ENCODE assay signal across 29 mouse cellular contexts in genomic region chr3:122210434-122210833, GRCm38 (mm10). TPM values are rescaled to one million over a fixed set of nuclear protein-coding genes. Genes with fewer than 3 reads are reported as not detected.
DNase-seq lines count a peak whose midpoint lies in the region; ATAC-seq and TF ChIP-seq lines count a peak whose summit lies in the region.
"Had no signal": no experiment of that assay in that cellular context is flagged by ENCODE, and none has a peak within 500 bp of the region (broad histone marks: within the 10 kb centered on the region; RNA-seq: fewer than 3 reads in every experiment).

No protein-coding gene starts in this region.

- H3K4me1 ChIP-seq in kidney, postnatal 0 days (replicated peaks; ENCODE audit: insufficient read depth, low read length): 0 out of 2 replicates have a peak, but pooled peaks cover 4% of the 10 kb centered on the region
- 0 out of 2 replicates have a peak, but pooled peaks cover 3% of the 10 kb centered on the region for H3K4me1 ChIP-seq in stomach, embryonic 14.5 days (ENCODE audit: control insufficient read depth, insufficient read depth, low read length)
- peaks cover 3% of the 10 kb centered on the region for H3K4me1 ChIP-seq in stomach, postnatal 0 days (replicated peaks; ENCODE audit: control insufficient read depth, insufficient read depth)
- H3K4me1 ChIP-seq: forebrain, embryonic 12.5 days; hindbrain, embryonic 12.5 days; limb, embryonic 15.5 days had no signal

- ATAC-seq in kidney, postnatal 0 days (replicated peaks; ENCODE audit: low FRiP score, low read depth): no peak
- no peak for ATAC-seq in stomach, embryonic 14.5 days (ENCODE audit: insufficient number of reproducible peaks, insufficient read depth, low FRiP score, low read depth)
- no peak for ATAC-seq in stomach, postnatal 0 days (ENCODE audit: low FRiP score, low TSS enrichment)
- ATAC-seq: hindbrain, postnatal 0 days; intestine, embryonic 15.5 days; midbrain, embryonic 16.5 days; Patski had no signal

- no peak overlapping the region for H3K4me3 ChIP-seq in kidney, postnatal 0 days (replicated peaks; ENCODE audit: low read depth, low read length)
- H3K4me3 ChIP-seq in stomach, embryonic 14.5 days (ENCODE audit: low read depth, low read length): no peak overlapping the region
- no peak overlapping the region for H3K4me3 ChIP-seq in stomach, postnatal 0 days (ENCODE audit: low read depth, low read length)
- H3K4me3 ChIP-seq: embryonic facial prominence, embryonic 15.5 days; forebrain, embryonic 12.5 days; heart, embryonic 15.5 days; hindbrain, embryonic 12.5 days; intestine, embryonic 15.5 days; kidney, embryonic 15.5 days; limb, embryonic 10.5 days; limb, embryonic 15.5 days had no signal

- peak overlapping the region; percentile 48 for H3K27ac ChIP-seq in kidney, postnatal 0 days
- 0 out of 2 replicates have a peak overlapping the region, but pooled peaks have one; percentile 15 for H3K27ac ChIP-seq in stomach, embryonic 14.5 days (ENCODE audit: low read length)
- H3K27ac ChIP-seq in stomach, postnatal 0 days (replicated peaks): no peak overlapping the region
- H3K27ac ChIP-seq: embryonic facial prominence, embryonic 15.5 days; forebrain, embryonic 12.5 days; heart, embryonic 15.5 days; hindbrain, embryonic 12.5 days; hindbrain, postnatal 0 days; intestine, embryonic 15.5 days; limb, embryonic 10.5 days; limb, embryonic 15.5 days; liver, embryonic 14.5 days had no signal

- H3K27me3 ChIP-seq in kidney, postnatal 0 days (ENCODE audit: insufficient read depth, low read length): no peaks in the 10 kb centered on the region
- no peaks in the 10 kb centered on the region for H3K27me3 ChIP-seq in stomach, embryonic 14.5 days (ENCODE audit: control insufficient read depth, insufficient read depth, low read length)
- H3K27me3 ChIP-seq in stomach, postnatal 0 days (ENCODE audit: control insufficient read depth, insufficient read depth, low read length): no peaks in the 10 kb centered on the region
- H3K27me3 ChIP-seq: embryonic facial prominence, embryonic 15.5 days; forebrain, embryonic 12.5 days; heart, embryonic 15.5 days; hindbrain, embryonic 12.5 days; intestine, embryonic 15.5 days; kidney, embryonic 15.5 days; limb, embryonic 15.5 days; Patski had no signal

- 41% methylated on average over 5 of the region's 5 CpGs for WGBS in kidney, postnatal 0 days
- 39% methylated on average over 5 of the region's 5 CpGs for WGBS in stomach, embryonic 14.5 days
- WGBS in stomach, postnatal 0 days: 48% methylated on average over 5 of the region's 5 CpGs

- H3K9me3 ChIP-seq in kidney, postnatal 0 days (replicated peaks; ENCODE audit: low read length): no peaks in the 10 kb centered on the region
- H3K9me3 ChIP-seq in stomach, embryonic 14.5 days (ENCODE audit: control insufficient read depth, low read depth, low read length): no peaks in the 10 kb centered on the region
- no peaks in the 10 kb centered on the region for H3K9me3 ChIP-seq in stomach, postnatal 0 days (ENCODE audit: control insufficient read depth, low read length)
- H3K9me3 ChIP-seq: embryonic facial prominence, embryonic 15.5 days; forebrain, embryonic 12.5 days; heart, embryonic 15.5 days; hindbrain, embryonic 12.5 days; intestine, embryonic 15.5 days; kidney, embryonic 15.5 days; limb, embryonic 10.5 days; limb, embryonic 15.5 days had no signal

- peak; percentile 11 for DNase-seq in cerebellum, adult 9-10 months
- DNase-seq in cerebellum, postnatal 36 days: no peak
- peak; percentile 54 for DNase-seq in kidney, postnatal 0 days (ENCODE audit: low spot score)
- DNase-seq in kidney, adult 18-20 months: no peak
- no peak for DNase-seq in stomach, postnatal 0 days (ENCODE audit: low spot score)
- no peak for DNase-seq in right cerebral cortex, postnatal 25 days
- DNase-seq in thymus, adult 18-20 months: no peak
- DNase-seq: adrenal gland, postnatal 25 days; cerebellum, adult 18-20 months; cerebellum, postnatal 14 days; gastrocnemius, postnatal 10 days; heart, postnatal 36 days; layer of hippocampus, adult 9-11 months; lung, postnatal 14 days; thymus, postnatal 14 days had no signal

- no peak for TF ChIP-seq CTCF in kidney, postnatal 0 days (IDR thresholded peaks at IDR 0.05; ENCODE audit: low read depth)
- no peak for TF ChIP-seq CTCF in stomach, postnatal 0 days (IDR thresholded peaks at IDR 0.05; ENCODE audit: low read depth)

- no peak for TF ChIP-seq EP300 in stomach, postnatal 0 days (optimal IDR thresholded peaks at IDR 0.05)

- H3K36me3 ChIP-seq in kidney, postnatal 0 days (ENCODE audit: insufficient read depth, low read length): no peaks in the 10 kb centered on the region
- no peaks in the 10 kb centered on the region for H3K36me3 ChIP-seq in stomach, embryonic 14.5 days (ENCODE audit: control insufficient read depth, insufficient read depth, low read length)
- H3K36me3 ChIP-seq in stomach, postnatal 0 days (ENCODE audit: control insufficient read depth, insufficient read depth, low read length): no peaks in the 10 kb centered on the region
- H3K36me3 ChIP-seq: embryonic facial prominence, embryonic 15.5 days; forebrain, embryonic 12.5 days; heart, embryonic 15.5 days; hindbrain, embryonic 12.5 days; intestine, embryonic 15.5 days; kidney, embryonic 15.5 days; limb, embryonic 10.5 days; limb, embryonic 15.5 days had no signal

- no peak overlapping the region for H3K9ac ChIP-seq in kidney, postnatal 0 days (ENCODE audit: low read depth, low read length)
- H3K9ac ChIP-seq in stomach, embryonic 14.5 days (replicated peaks; ENCODE audit: low read depth, low read length): no peak overlapping the region
- no peak overlapping the region for H3K9ac ChIP-seq in stomach, postnatal 0 days (ENCODE audit: low read length)
- H3K9ac ChIP-seq: embryonic facial prominence, embryonic 15.5 days; forebrain, embryonic 12.5 days; heart, embryonic 15.5 days; hindbrain, embryonic 12.5 days; intestine, embryonic 15.5 days; kidney, embryonic 15.5 days; limb, embryonic 15.5 days; liver, embryonic 14.5 days had no signal

- no peak overlapping the region for H3K4me2 ChIP-seq in kidney, postnatal 0 days (ENCODE audit: low read length)
- no peak overlapping the region for H3K4me2 ChIP-seq in stomach, embryonic 14.5 days (replicated peaks; ENCODE audit: low read depth, low read length)
- H3K4me2 ChIP-seq in stomach, postnatal 0 days (replicated peaks; ENCODE audit: low read depth): no peak overlapping the region
- H3K4me2 ChIP-seq: embryonic facial prominence, embryonic 15.5 days; forebrain, embryonic 12.5 days; heart, embryonic 15.5 days; hindbrain, embryonic 12.5 days; intestine, embryonic 15.5 days; kidney, embryonic 15.5 days; limb, embryonic 15.5 days; midbrain, embryonic 11.5 days had no signal

RNA-seq across cellular contexts. Expression of gene Gclm, which starts 34.9 kb away (rescaled TPM):
- polyA plus RNA-seq in kidney, postnatal 0 days (2015; fragmentation: Nextera tagmentation; extraction: Ambion mirVana): 238 and 242 TPM in 2 replicates
- 60.5 and 66.8 TPM in 2 replicates for polyA plus RNA-seq in stomach, embryonic 14.5 days (2014; fragmentation: Nextera tagmentation; extraction: Ambion mirVana)
- 148 and 155 TPM in 2 replicates for polyA plus RNA-seq in stomach, postnatal 0 days (2015; fragmentation: Nextera tagmentation; extraction: Ambion mirVana)

Comparison
In these comparisons a context has a peak if more than half of its experiments do, and no peak if none do; other contexts are left out.
1. DNase-seq: peak in cerebellum, adult 9-10 months (single experiment) and kidney, postnatal 0 days (single experiment); none in cerebellum, postnatal 36 days (0 of 2), kidney, adult 18-20 months (single experiment), stomach, postnatal 0 days (single experiment), right cerebral cortex, postnatal 25 days (single experiment) and thymus, adult 18-20 months (0 of 2).